Mouse (Mus musculus) neutrophil, adult 5-6 weeks (primary cell): ENCODE data around the gene Sorcs3. TPM values are rescaled to one million over a fixed set of nuclear protein-coding genes. Genes with fewer than 3 reads are reported as not detected.

Source experiments
- ATAC-seq: fragments of 151-379, 151-347 bp; 2 replicates; pipeline ENCODE4 v1.8.0; 2017; ENCODE audit warnings: mild to moderate bottlenecking, moderate TSS enrichment; ENCODE audit not compliant: insufficient number of reproducible peaks, poor library complexity, low FRiP score, severe bottlenecking; ENCODE audit errors: extremely low read depth
- total RNA-seq: library from RNA; stranded (forward); fragments of 200-1000 nt; gene quantifications from 2 replicates; pipeline ENCODE4 v1.2.3, GENCODE M21; 2017

Sorcs3 gene
- total RNA-seq = not detected in 2 replicates

GRCm38 (mm10) chr19:48205929-48206814 is at the start of gene Sorcs3:
Gene Sorcs3 (plus strand): TSS chr19:48206025.
- no peak for ATAC-seq

- no peak for ATAC-seq
These were observed 40.5 kb upstream of the Sorcs3 start for GRCm38 (mm10) chr19:48165341-48165740.

DNA sequence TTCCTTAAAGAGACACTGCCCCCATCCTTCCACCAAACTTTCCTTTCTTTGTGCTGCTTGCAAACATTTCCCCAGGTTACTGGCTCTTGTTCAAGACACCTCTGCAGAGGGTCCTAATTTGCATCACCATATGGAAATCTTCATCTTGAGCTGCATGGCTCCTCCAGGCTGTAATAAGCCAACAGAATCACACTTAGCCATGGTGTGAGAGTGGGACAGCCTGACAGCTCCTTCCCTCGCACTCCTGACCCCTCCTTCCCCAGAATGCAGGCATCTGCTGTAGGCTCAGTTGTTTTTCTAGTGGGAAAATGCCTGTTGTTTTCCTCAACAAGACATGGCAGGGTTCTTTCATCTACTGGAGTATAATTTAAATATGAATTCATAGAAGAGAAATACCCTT is 38.7 kb upstream of the Sorcs3 start:
- no peak for ATAC-seq

GRCm38 (mm10) chr19:48168284-48168683 is 37.5 kb upstream of the Sorcs3 start:
- no peak for ATAC-seq

- ATAC-seq = no peak
These were observed 31.1 kb upstream of the Sorcs3 start for GRCm38 (mm10) chr19:48174717-48175116.

GRCm38 (mm10) chr19:48203928-48204470 is 1.8 kb upstream of the Sorcs3 start:
- no peak for ATAC-seq

DNA sequence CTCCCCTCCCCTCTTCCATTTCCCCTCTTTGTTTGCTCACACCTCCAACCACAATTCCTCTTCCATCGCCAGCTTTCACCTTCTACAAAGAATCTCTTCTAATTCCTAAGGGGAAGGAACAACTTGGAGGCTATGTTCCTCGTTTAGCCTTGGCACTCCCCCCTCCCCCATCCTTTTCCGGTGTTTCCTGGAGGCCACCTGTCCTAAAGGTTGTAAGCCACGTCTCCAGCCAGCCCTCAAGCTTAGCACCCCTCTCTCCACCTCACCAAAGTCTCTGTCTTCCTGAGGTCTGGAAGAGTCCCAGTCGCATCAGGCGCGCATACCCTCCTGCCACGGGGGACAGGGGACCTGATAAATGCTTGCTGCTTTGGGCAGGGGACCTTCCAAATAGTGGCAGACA is 1.3 kb upstream of the Sorcs3 start:
- no peak for ATAC-seq

- no peak for ATAC-seq
These were observed 698 bp upstream of the Sorcs3 start for GRCm38 (mm10) chr19:48204892-48205761.

DNA sequence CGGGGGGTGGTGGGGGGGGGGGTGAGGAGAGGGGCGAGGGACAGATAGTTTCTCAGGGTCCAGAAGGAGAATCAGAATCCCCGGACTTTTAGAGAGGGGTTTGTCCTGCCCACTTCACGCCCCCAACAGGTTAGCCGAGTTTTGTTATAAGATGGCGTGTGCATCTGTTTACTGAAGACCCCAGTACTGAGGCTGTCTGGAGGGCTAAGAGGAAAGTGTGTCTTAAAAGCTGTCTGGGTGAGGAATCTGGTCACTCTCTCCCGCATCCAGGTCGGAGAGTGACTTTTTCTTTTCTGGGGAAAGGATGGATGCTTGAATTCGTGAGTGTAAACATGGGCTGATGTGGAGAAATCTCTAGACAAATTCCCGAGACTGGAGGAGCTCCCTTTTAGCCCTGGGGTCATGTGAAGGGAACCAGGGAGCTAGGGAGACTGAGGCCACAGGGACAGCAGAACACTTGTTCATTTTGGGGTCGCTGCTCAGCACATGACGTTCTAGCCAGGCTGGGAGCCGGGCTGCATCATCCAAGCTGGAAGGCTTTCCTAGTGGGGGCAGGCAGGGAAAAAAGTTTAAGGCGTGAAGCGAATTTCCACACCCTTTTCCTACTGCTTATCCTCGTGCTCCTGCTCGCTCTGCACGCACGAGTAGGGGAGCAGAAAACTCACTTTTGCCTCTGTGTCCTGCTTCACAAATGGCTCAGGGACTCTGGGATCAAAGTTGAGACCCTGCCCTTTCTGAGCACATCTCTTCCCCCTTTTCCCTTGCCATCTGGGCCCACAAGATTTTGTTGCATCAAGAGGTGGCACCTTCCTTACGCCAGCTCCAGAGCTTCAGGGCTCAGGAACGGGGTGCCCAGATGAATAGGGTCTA is 1.3 kb downstream of the Sorcs3 start:
- no peak for ATAC-seq

- no peak for ATAC-seq
These were observed 2.0 kb downstream of the Sorcs3 start for GRCm38 (mm10) chr19:48207731-48208370.

DNA sequence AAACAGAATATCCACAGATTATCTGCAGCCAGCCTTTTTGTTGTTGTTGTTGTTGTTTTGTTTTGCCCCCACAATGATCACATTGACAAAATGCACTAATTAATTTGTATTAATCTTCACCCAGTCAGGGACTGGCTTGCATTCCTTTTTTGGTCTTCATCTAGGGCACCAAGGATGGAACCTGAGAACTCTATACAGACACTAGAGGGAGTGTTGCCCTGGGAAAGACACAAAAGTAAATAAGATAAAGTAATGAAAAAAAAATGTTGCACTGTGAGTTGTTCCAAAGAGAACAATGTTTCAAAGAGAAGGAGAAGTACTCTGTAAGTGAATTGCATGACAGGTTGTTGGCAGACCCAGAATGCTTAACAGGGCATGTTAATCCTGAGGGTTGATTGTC is 9.6 kb downstream of the Sorcs3 start:
- ATAC-seq = no peak

GRCm38 (mm10) chr19:48237786-48238372 is 32.1 kb downstream of the Sorcs3 start:
- ATAC-seq = no peak

- ATAC-seq = no peak
These were observed 32.6 kb downstream of the Sorcs3 start for GRCm38 (mm10) chr19:48238391-48238790.

- no peak for ATAC-seq
These were observed 35.1 kb downstream of the Sorcs3 start for GRCm38 (mm10) chr19:48240960-48241359.

DNA sequence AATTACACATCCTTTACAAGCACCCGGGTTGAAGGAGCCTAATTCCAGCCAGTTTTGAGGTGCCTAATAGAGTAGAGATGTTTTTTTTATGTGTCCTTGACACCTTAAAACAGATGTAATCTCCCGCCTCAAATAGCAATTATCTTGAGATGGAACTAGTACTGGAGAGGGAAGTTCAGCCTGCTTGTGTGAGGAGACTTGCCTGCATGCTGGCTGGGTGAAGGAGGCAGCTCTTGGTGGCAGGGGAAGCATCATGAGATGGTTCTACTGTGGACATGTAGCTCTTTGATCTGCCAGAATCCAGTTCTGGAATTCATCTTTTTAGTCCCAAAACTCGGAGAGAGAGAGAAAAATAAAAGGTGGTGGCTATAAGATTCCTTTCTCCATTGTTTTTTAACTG is 38.2 kb downstream of the Sorcs3 start:
- no peak for ATAC-seq

DNA sequence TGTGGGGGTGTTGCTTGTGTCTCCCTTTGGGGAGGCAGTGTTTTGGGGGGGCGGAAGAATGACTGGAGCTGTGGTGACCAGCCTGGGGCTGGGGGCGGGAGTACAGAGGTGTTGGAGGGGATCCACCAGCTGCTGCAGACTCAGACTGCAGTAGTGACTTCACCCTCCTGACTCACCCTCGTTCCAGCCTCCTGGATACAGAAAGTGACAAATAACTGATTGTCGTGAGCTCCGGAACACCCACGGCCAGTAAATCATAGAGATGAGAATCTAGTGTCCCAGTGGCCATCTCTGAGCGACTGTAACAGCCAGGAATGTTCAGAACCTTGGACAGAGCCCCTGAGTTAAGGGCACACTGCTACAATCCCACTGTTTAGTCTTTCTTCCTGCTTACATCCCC is 53.4 kb downstream of the Sorcs3 start:
- ATAC-seq = no peak

DNA sequence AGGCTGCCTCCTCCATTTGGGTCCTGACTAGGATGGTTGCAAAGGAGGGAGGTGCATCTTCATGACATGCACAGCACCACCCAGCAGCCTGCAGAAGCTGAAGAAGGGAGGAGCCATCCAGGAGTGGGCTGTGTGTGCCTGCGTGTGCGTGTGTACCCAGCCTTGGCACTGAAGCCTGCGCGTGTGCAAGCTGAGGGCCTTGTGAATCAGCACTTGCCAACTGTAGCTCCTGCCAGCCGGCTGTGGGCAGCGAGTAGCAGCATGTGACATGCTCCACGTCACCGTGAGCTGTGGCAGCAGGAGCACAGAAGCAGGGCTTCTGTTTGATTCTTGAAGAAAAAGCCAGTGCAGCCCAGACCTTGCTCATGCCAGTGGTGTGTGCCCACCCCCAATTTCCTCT is 54.8 kb downstream of the Sorcs3 start:
- ATAC-seq = no peak

DNA sequence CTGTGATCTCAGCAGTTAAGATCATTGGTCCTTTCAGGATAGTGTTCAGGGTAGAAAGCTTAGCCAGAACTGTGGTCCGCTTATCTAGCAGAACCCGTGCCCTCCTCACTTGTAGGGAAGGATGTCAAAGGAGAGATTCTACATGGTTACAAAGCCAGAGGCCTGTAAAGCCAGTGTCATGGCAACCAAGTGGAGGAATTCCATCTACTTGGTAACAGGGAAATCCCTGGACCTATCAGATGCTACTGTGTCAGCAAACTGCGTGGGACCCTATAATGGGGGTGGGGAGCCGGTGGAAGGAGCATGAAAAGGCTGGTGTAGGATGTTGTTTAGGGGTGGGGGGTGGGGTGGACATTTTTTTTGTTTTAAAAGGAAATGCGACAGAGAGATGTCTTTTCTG is 57.9 kb downstream of the Sorcs3 start:
- ATAC-seq = no peak
